Mouse (Mus musculus) C2C12 (cell line): Measurements from ENCODE around the gene Gli1.

Experiments used
- CTCF ChIP-seq: IDR thresholded peaks from one replicate; pipeline ENCODE4 v1.5.1; 2011; ENCODE audit not compliant: control insufficient read depth, insufficient read depth, insufficient read length
- FOSL1 ChIP-seq: IDR thresholded peaks from one replicate; pipeline ENCODE4 v1.8.0; 2011; ENCODE audit warnings: mild to moderate bottlenecking, low read length; ENCODE audit not compliant: poor library complexity, insufficient read depth, severe bottlenecking
- MAX ChIP-seq: IDR thresholded peaks from one replicate; pipeline ENCODE4 v1.6.1; 2011; ENCODE audit warnings: mild to moderate bottlenecking, control low read depth
- MYOD1 ChIP-seq: IDR thresholded peaks from one replicate; pipeline ENCODE4 v1.6.1; 2011; ENCODE audit warnings: low read depth; ENCODE audit not compliant: control insufficient read depth, insufficient read length
- MYOG ChIP-seq: IDR thresholded peaks from one replicate; pipeline ENCODE4 v1.6.1; 2011; ENCODE audit not compliant: control insufficient read depth, insufficient read length; ENCODE audit errors: extremely low read depth
- USF1 ChIP-seq: IDR thresholded peaks from one replicate; pipeline ENCODE4 v1.6.1; 2011; ENCODE audit warnings: low read depth, mild to moderate bottlenecking, control low read depth, moderate library complexity

DNA sequence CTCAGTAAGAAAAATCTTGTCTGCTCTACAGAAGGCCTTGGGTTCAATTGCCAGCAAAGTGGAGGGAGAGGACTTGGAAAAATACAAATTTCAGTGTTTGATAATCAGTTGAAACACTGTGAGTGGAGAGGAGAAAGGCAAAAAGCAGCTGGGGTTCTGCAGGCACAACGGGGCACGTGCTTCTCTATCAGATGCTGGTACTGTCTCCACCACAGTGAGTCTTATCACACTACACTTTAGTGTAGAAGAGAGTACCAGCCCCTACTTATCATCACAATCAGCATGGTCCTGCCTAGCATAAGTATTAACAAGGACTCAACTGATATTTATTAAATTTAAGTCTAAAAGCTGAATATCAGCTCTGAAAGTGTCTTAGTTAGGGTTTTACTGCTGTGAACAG is 24.5 kb downstream of the Gli1 start:
- TF ChIP-seq USF1, result no peak
- no peak for TF ChIP-seq CTCF
- TF ChIP-seq MYOG, result no peak
- TF ChIP-seq MAX, result no peak
- TF ChIP-seq FOSL1, result no peak
- TF ChIP-seq MYOD1, result no peak
